Mouse (Mus musculus): ENCODE measurements around the gene Gng7. TPM values are rescaled to one million over a fixed set of nuclear protein-coding genes. Genes with fewer than 3 reads are reported as not detected.

Gng7 gene
- total and polyA plus RNA-seq, 3 experiments = 0.24 to 0.47 TPM; not detected in 1

DNA sequence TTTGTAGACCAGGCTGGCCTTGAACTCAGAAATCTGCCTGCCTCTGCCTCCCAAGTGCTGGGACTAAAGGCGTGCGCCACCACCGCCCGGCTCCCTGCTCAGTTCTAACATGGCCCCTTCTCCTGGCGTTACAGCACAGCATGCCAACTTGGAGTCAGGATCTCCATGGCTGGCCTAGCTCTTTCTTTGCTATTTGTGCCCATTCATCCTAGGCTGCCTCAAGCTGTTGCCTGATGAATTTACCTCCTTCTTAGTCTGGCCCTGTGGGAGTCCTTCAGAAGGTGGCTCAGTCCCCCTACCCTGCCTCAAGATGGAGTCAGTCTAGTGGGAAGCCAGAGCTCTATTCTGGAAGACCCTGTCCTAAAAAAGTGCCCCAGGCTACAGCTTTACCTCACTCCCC lies 12.1 kb upstream of the Gng7 start:
- peaks cover 48% of the 10 kb centered on the region for H3K27me3 ChIP-seq (replicated peaks)
- no peak overlapping the region for H3K27ac ChIP-seq (ENCODE audit: insufficient read depth, low read depth)
- peaks cover 0 to 19% of the 10 kb centered on the region in 2 experiments for H3K36me3 ChIP-seq (replicated peaks in 1 of 2; ENCODE audit: control insufficient read depth in 1 of 2, insufficient read depth in 1 of 2, low read length in 1 of 2)
- no peaks in the 10 kb centered on the region for H3K79me2 ChIP-seq (replicated peaks; ENCODE audit: control insufficient read depth, extremely low read depth, insufficient read depth, poor library complexity, severe bottlenecking)
- no peak overlapping the region for H3K4me3 ChIP-seq (replicated peaks in 1 of 3; ENCODE audit: low read depth in 2 of 3, low read length in 2 of 3, poor library complexity in 1 of 3)
- H3K4me2 ChIP-seq (ENCODE audit: insufficient read depth, low read depth, poor library complexity, severe bottlenecking) = no peak overlapping the region
- TF ChIP-seq IRF4 (IDR thresholded peaks at IDR 0.05; ENCODE audit: low read depth, low read length) = no peak
- no peak for TF ChIP-seq TCF12 (IDR thresholded peaks at IDR 0.05; ENCODE audit: low read depth, low read length)
- no peak for TF ChIP-seq JUND (conservative IDR thresholded peaks at IDR 0.05; ENCODE audit: low read depth, low read length)
- no peak for TF ChIP-seq POLR2AphosphoS2 (IDR thresholded peaks at IDR 0.05; ENCODE audit: low read depth, low read length)
- no peak for TF ChIP-seq NELFE (IDR thresholded peaks at IDR 0.05; ENCODE audit: low read depth, low read length)
- TF ChIP-seq USF1 (IDR thresholded peaks at IDR 0.05; ENCODE audit: low read depth, low read length) = no peak
- TF ChIP-seq ZNF384 (IDR thresholded peaks at IDR 0.05; ENCODE audit: low read depth, low read length) = no peak
- no peak for TF ChIP-seq CHD1 (IDR thresholded peaks at IDR 0.05; ENCODE audit: low read depth, low read length)
- TF ChIP-seq UBTF (IDR thresholded peaks at IDR 0.05; ENCODE audit: low read depth, low read length) = no peak
- TF ChIP-seq MXI1 (IDR thresholded peaks at IDR 0.05; ENCODE audit: low read depth, low read length) = no peak
- TF ChIP-seq GABPA (IDR thresholded peaks at IDR 0.05; ENCODE audit: insufficient replicate concordance, low read depth, low read length) = no peak
- TF ChIP-seq KAT2A (IDR thresholded peaks at IDR 0.05; ENCODE audit: insufficient replicate concordance, low read length) = no peak
- TF ChIP-seq SMC3 (IDR thresholded peaks at IDR 0.05; ENCODE audit: low read depth, low read length) = no peak
- TF ChIP-seq NRF1 (IDR thresholded peaks at IDR 0.05; ENCODE audit: low read depth, low read length) = no peak
- DNase-seq (ENCODE audit: extremely low read depth) = no peak
- dilution Hi-C loops (cut with MboI; ENCODE audit: extremely low pct_ligation_motif_present, extremely low pct_unique_long_range_greater_than_20kb, low sequenced_read_pairs) (no loop called here), in situ Hi-C loops (cut with MboI; ENCODE audit: low pct_ligation_motif_present, low pct_unique_long_range_greater_than_20kb, low sequenced_read_pairs) (no loop called here)
- no peaks in the 10 kb centered on the region; a peak in 1 of 4 replicates for H3K4me1 ChIP-seq (ENCODE audit: control insufficient read depth in 1 of 2, insufficient read depth in 2 of 2)
- peaks cover 10% of the 10 kb centered on the region for H3K9me3 ChIP-seq (replicated peaks; ENCODE audit: low read length)
- H3K9ac ChIP-seq (ENCODE audit: insufficient read depth, low read depth) = no peak overlapping the region

DNA sequence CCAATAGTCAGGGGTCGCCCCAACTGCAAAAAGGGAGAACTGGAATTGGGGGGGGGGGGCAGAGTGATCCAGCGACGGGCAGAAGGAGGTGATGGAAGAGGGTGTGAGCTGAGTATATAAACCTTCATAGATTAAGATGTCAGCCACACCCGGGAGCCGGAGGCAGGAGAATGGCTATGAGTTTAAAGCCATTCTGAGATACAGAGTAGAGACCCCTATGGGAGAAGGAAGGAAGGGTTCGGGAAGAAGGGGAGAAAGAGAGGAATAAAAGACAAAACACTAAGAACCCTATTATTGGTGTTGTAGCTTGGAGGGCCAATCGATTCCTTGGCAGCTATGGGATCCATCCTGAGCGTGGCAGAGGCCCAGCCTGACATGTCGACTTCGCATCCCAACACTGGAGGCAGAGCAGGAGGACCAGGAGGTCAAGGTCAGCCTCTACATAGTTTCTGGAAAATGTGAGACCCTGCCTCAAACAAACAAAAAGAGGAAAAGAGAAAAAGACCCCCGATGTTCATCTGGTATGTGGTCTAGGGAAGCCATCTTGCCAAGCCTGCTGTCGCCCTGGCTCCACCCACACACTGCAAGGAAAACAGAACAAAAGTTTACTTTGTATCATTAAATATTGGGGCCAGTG lies 11.0 kb upstream of the Gng7 start, which contains the start of gene Diras1:
Diras1 (minus strand) TSS at position 24 of the 637 bp plus-strand sequence.
- dilution Hi-C loops (cut with MboI; ENCODE audit: extremely low pct_ligation_motif_present, extremely low pct_unique_long_range_greater_than_20kb, low sequenced_read_pairs) = no loop called here
- Histone ChIP-seq H3K9ac (ENCODE audit: insufficient read depth, low read depth) (no peak within 1 kb of the TSS), H3K27me3 (replicated peaks) (peaks cover 58% of the 10 kb centered on the region), H3K4me3 (replicated peaks in 1 of 3; ENCODE audit: low read depth in 2 of 3, low read length in 2 of 3, poor library complexity in 1 of 3) (no peak within 1 kb of the TSS), H3K4me2 (ENCODE audit: insufficient read depth, low read depth, poor library complexity, severe bottlenecking) (no peak within 1 kb of the TSS), H3K36me3 (replicated peaks in 1 of 2; ENCODE audit: control insufficient read depth in 1 of 2, insufficient read depth in 1 of 2, low read length in 1 of 2) (peaks cover 0 to 8% of the 10 kb centered on the region in 2 experiments), H3K27ac (ENCODE audit: insufficient read depth, low read depth) (no peak within 1 kb of the TSS), H3K9me3 (replicated peaks; ENCODE audit: low read length) (peaks cover 10% of the 10 kb centered on the region), H3K79me2 (replicated peaks; ENCODE audit: control insufficient read depth, extremely low read depth, insufficient read depth, poor library complexity, severe bottlenecking) (no peaks in the 10 kb centered on the region), H3K4me1 (ENCODE audit: control insufficient read depth in 1 of 2, insufficient read depth in 2 of 2) (no peaks in the 10 kb centered on the region; a peak in 1 of 4 replicates)
- in situ Hi-C loops (cut with MboI; ENCODE audit: low pct_ligation_motif_present, low pct_unique_long_range_greater_than_20kb, low sequenced_read_pairs) = no loop called here
- TF ChIP-seq KAT2A (IDR thresholded peaks at IDR 0.05; ENCODE audit: insufficient replicate concordance, low read length) (no peak), UBTF (IDR thresholded peaks at IDR 0.05; ENCODE audit: low read depth, low read length) (no peak), MAFK (IDR thresholded peaks at IDR 0.05; ENCODE audit: insufficient replicate concordance, low read length) (no peak)
- DNase-seq (ENCODE audit: extremely low read depth) = no peak

Data from CH12.LX (cell line).